Mouse (Mus musculus) C2C12 (cell line): ENCODE data around the gene Erbb2. TPM values are rescaled to one million over a fixed set of nuclear protein-coding genes. Genes with fewer than 3 reads are reported as not detected.

Experiments used
- H3K27me3 ChIP-seq: one replicate; pipeline ENCODE4 v1.6.1; 2011; ENCODE audit not compliant: control insufficient read depth, insufficient read depth, insufficient read length
- H3K36me3 ChIP-seq: one replicate; pipeline ENCODE4 v1.6.1; 2011; ENCODE audit not compliant: control insufficient read depth, insufficient read depth
- H3K4me3 ChIP-seq: one replicate; pipeline ENCODE4 v1.5.1; 2011; ENCODE audit warnings: mild to moderate bottlenecking, control low read depth; ENCODE audit not compliant: poor library complexity, insufficient read depth, severe bottlenecking
- H3K79me2 ChIP-seq: one replicate; pipeline ENCODE4 v1.6.1; 2011; ENCODE audit not compliant: control insufficient read depth, insufficient read depth
- H3K79me3 ChIP-seq: one replicate; pipeline ENCODE4 v1.6.1; 2011; ENCODE audit warnings: low read depth, control low read depth
- H3ac ChIP-seq: one replicate; pipeline ENCODE3; 2011; ENCODE audit warnings: low read depth; ENCODE audit not compliant: control insufficient read depth, insufficient read length
- CEBPB ChIP-seq: IDR thresholded peaks from one replicate; pipeline ENCODE4 v1.6.1; 2011; ENCODE audit warnings: low read depth, mild to moderate bottlenecking, control low read depth, moderate library complexity
- CTCF ChIP-seq: IDR thresholded peaks from one replicate; pipeline ENCODE4 v1.5.1; 2011; ENCODE audit not compliant: control insufficient read depth, insufficient read depth, insufficient read length
- FOSL1 ChIP-seq: IDR thresholded peaks from one replicate; pipeline ENCODE4 v1.8.0; 2011; ENCODE audit warnings: mild to moderate bottlenecking, low read length; ENCODE audit not compliant: poor library complexity, insufficient read depth, severe bottlenecking
- MAX ChIP-seq: IDR thresholded peaks from one replicate; pipeline ENCODE4 v1.6.1; 2011; ENCODE audit warnings: mild to moderate bottlenecking, control low read depth
- MYOD1 ChIP-seq: IDR thresholded peaks from one replicate; pipeline ENCODE4 v1.6.1; 2011; ENCODE audit warnings: low read depth; ENCODE audit not compliant: control insufficient read depth, insufficient read length
- MYOG ChIP-seq: IDR thresholded peaks from one replicate; pipeline ENCODE4 v1.6.1; 2011; ENCODE audit not compliant: control insufficient read depth, insufficient read length; ENCODE audit errors: extremely low read depth
- USF1 ChIP-seq: IDR thresholded peaks from one replicate; pipeline ENCODE4 v1.6.1; 2011; ENCODE audit warnings: low read depth, mild to moderate bottlenecking, control low read depth, moderate library complexity
- polyA plus RNA-seq: library from polyadenylated mRNA; unstranded; fragments of >200 nt; fragmentation: generic; extraction: Trizol; gene quantifications from one replicate; pipeline ENCODE4 v1.2.1, GENCODE M21; 2012; ENCODE audit warnings: missing spikeins

Gene Erbb2
- polyA plus RNA-seq, 1 experiment: 15.4 TPM

- TF ChIP-seq USF1: no peak
- no peak for TF ChIP-seq MYOG
- no peak for TF ChIP-seq MYOD1
- TF ChIP-seq FOSL1: no peak
- TF ChIP-seq CEBPB: no peak
- no peak for TF ChIP-seq MAX
- TF ChIP-seq CTCF: no peak
- Histone ChIP-seq H3K36me3 (no peaks in the 10 kb centered on the region), H3K79me3 (no peaks in the 10 kb centered on the region), H3K27me3 (peaks cover 73% of the 10 kb centered on the region), H3K79me2 (no peaks in the 10 kb centered on the region), H3ac (no peak overlapping the region), H3K4me3 (no peak overlapping the region)
These were observed 51.6 kb downstream of the Erbb2 start for GRCm38 (mm10) chr11:98463911-98464310.

DNA sequence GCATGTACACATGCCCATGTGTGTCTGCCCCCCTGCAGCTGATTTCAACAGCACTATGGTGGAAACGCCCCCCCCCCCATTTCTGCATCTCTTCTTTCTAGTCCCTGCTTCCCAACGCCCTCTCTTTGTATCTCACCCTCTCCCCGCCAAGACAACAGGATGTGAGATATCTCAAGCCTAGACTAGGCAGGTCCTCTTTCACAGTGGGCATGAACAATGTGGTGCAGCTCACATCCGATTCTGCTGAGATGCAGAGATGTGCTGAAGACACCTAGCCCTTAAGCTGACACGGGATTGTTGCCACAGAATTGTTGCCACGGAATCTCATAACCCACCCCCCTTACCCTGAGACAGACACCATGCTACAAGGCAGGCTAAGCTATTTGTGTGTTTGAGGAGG lies 52.2 kb downstream of the Erbb2 start:
- no peak for TF ChIP-seq MYOD1
- no peak for TF ChIP-seq USF1
- TF ChIP-seq CTCF: no peak
- no peak for TF ChIP-seq MAX
- TF ChIP-seq CEBPB: no peak
- no peak for TF ChIP-seq FOSL1
- H3K79me2 ChIP-seq: no peaks in the 10 kb centered on the region
- no peak overlapping the region for H3K4me3 ChIP-seq
- H3ac ChIP-seq: no peak overlapping the region
- no peaks in the 10 kb centered on the region for H3K79me3 ChIP-seq
- H3K36me3 ChIP-seq: no peaks in the 10 kb centered on the region
- H3K27me3 ChIP-seq: peaks cover 72% of the 10 kb centered on the region

DNA sequence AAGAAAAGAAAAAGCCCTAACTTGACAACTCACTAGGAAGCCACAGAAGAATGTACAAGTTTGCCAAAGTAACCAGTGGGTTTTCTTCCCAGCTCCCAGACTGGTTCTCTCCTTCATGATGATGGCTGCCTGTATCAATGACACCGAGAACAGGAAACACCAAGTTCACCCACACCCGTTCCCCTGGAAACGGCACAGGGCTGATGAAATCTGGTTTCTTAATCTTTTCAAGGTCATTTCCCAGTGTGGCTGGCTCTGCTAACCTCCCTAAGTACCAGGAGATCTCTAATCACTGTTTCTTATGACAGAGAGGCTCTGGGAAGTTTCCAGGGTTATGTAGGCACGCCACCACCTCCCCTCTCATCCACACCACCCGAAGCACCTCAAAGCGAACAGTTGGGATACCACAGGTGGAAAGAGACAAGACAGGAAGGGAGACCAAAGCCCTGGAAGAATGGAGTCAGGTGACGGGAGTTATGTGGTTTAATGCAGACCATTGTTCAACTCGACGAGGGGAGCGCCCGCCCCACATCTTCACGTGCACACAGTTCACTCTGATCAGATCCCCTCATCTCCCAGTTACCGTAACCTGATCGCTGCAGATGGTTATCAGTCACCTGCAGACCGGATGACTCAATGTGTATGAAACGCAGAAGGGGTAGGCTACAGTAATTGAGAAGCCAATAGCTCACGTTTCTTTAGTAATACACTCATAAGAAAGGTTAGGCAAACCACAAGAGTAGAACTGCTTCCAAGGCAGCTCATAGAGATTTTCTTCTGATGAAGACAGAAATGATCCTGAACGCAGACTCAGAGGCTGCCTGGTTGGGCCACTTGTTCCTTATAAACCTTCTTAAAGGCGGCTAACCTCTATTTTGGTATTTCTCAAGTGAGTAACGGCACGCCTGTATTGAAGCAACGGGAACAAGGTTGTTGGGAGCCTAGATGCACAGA lies 57.8 kb downstream of the Erbb2 start:
- TF ChIP-seq USF1 (no peak), MYOG (no peak), MYOD1 (no peak), MAX (no peak), CTCF (no peak), CEBPB (no peak)
- no peaks in the 10 kb centered on the region for H3K36me3 ChIP-seq
- peaks cover 79% of the 10 kb centered on the region for H3K27me3 ChIP-seq
- H3K79me3 ChIP-seq: no peaks in the 10 kb centered on the region
- H3K4me3 ChIP-seq: no peak overlapping the region
- no peak overlapping the region for H3ac ChIP-seq
- no peaks in the 10 kb centered on the region for H3K79me2 ChIP-seq

- Histone ChIP-seq H3K79me2 (no peaks in the 10 kb centered on the region), H3K79me3 (no peaks in the 10 kb centered on the region), H3K36me3 (no peaks in the 10 kb centered on the region), H3K27me3 (peaks cover 72% of the 10 kb centered on the region), H3ac (no peak overlapping the region), H3K4me3 (no peak overlapping the region)
- TF ChIP-seq MYOG (no peak), CEBPB (no peak), FOSL1 (no peak), MYOD1 (no peak), MAX (no peak), USF1 (no peak)
These were observed 58.5 kb downstream of the Erbb2 start for GRCm38 (mm10) chr11:98470795-98471194.

GRCm38 (mm10) chr11:98472696-98473095 lies 60.4 kb downstream of the Erbb2 start:
- Histone ChIP-seq H3K36me3 (no peaks in the 10 kb centered on the region), H3K79me2 (no peaks in the 10 kb centered on the region), H3ac (no peak overlapping the region), H3K27me3 (peaks cover 62% of the 10 kb centered on the region), H3K79me3 (no peaks in the 10 kb centered on the region), H3K4me3 (no peak overlapping the region)
- TF ChIP-seq USF1 (no peak), FOSL1 (no peak), CTCF (no peak), MAX (no peak), MYOG (no peak), CEBPB (no peak), MYOD1 (no peak)
